ENCODE assay signal across 8 mouse cellular contexts in genomic region chr5:32611341-32611961, GRCm38 (mm10). TPM values are rescaled to one million over a fixed set of nuclear protein-coding genes. Genes with fewer than 3 reads are reported as not detected.
DNase-seq lines count a peak whose midpoint lies in the region; ATAC-seq and TF ChIP-seq lines count a peak whose summit lies in the region.

No protein-coding gene starts in this region.

- peak overlapping the region; percentile 88 for H3K4me2 ChIP-seq in forebrain, embryonic 15.5 days (replicated peaks)
- H3K4me2 ChIP-seq in intestine, embryonic 15.5 days (replicated peaks): peak overlapping the region; percentile 71
- H3K4me2 ChIP-seq in lung, embryonic 16.5 days (ENCODE audit: low read depth, low read length): peak overlapping the region; percentile 80

- H3K4me3 ChIP-seq in forebrain, embryonic 15.5 days: peak overlapping the region; percentile 91
- peak overlapping the region; percentile 92 for H3K4me3 ChIP-seq in intestine, embryonic 15.5 days (replicated peaks)
- peak overlapping the region; percentile 96 for H3K4me3 ChIP-seq in lung, embryonic 16.5 days (ENCODE audit: low read length)

- under 1% methylated on average over 47 of the region's 54 CpGs for WGBS in forebrain, embryonic 15.5 days
- WGBS in intestine, embryonic 15.5 days: under 1% methylated on average over 53 of the region's 54 CpGs
- WGBS in lung, embryonic 16.5 days: under 1% methylated on average over 28 of the region's 54 CpGs

- peak overlapping the region; percentile 86 for H3K27ac ChIP-seq in forebrain, embryonic 15.5 days (replicated peaks)
- peak overlapping the region; percentile 86 for H3K27ac ChIP-seq in intestine, embryonic 15.5 days
- H3K27ac ChIP-seq in lung, embryonic 16.5 days (ENCODE audit: low read length): peak overlapping the region; percentile 94

- no peak for TF ChIP-seq CTCF in brain, embryonic 14.5 days (IDR thresholded peaks at IDR 0.05; ENCODE audit: borderline replicate concordance, extremely low read depth, insufficient read depth, insufficient read length)

- no peaks in the 10 kb centered on the region for H3K9me3 ChIP-seq in forebrain, embryonic 15.5 days
- no peaks in the 10 kb centered on the region for H3K9me3 ChIP-seq in intestine, embryonic 15.5 days
- no peaks in the 10 kb centered on the region for H3K9me3 ChIP-seq in lung, embryonic 16.5 days (ENCODE audit: control insufficient read depth, low read length)

- intact Hi-C loops in left cerebral cortex, postnatal 36 days (cut with DNase I): no loop called here

- H3K27me3 ChIP-seq in forebrain, embryonic 15.5 days: no peaks in the 10 kb centered on the region
- H3K27me3 ChIP-seq in intestine, embryonic 15.5 days (replicated peaks): no peaks in the 10 kb centered on the region
- H3K27me3 ChIP-seq in lung, embryonic 16.5 days (ENCODE audit: control insufficient read depth, insufficient read depth, low read depth, low read length): no peaks in the 10 kb centered on the region

- peak overlapping the region; percentile 94 for H3K9ac ChIP-seq in forebrain, embryonic 15.5 days (replicated peaks)
- peak overlapping the region; percentile 91 for H3K9ac ChIP-seq in intestine, embryonic 15.5 days
- peak overlapping the region; percentile 94 for H3K9ac ChIP-seq in lung, embryonic 16.5 days (ENCODE audit: low read length)

- ATAC-seq in forebrain, embryonic 15.5 days (replicated peaks): peak; percentile 53
- ATAC-seq in intestine, embryonic 15.5 days: peak; percentile 78
- peak; percentile 75 for ATAC-seq in lung, embryonic 16.5 days (ENCODE audit: low read depth)

- TF ChIP-seq POLR2A in brain, embryonic 14.5 days (IDR thresholded peaks at IDR 0.05; ENCODE audit: borderline replicate concordance, extremely low read depth, insufficient read depth, insufficient read length, poor library complexity, severe bottlenecking): no peak

- peak; percentile 3 to 18 for DNase-seq in left cerebral cortex, adult 18-20 months (ENCODE audit: low spot score in 2 of 2)
- DNase-seq in left cerebral cortex, postnatal 36 days (ENCODE audit: low spot score in 2 of 2): no peak
- DNase-seq in brain, embryonic 14.5 days (ENCODE audit: low read depth): peak; percentile 60
- DNase-seq in right cerebral cortex, postnatal 4 days: peak; percentile 35
- DNase-seq in cerebellum, adult 8-10 months: no peak

- no peaks in the 10 kb centered on the region for H3K36me3 ChIP-seq in forebrain, embryonic 15.5 days
- H3K36me3 ChIP-seq in intestine, embryonic 15.5 days: no peaks in the 10 kb centered on the region
- H3K36me3 ChIP-seq in lung, embryonic 16.5 days (ENCODE audit: control insufficient read depth, insufficient read depth, low read length): no peaks in the 10 kb centered on the region

- H3K4me1 ChIP-seq in forebrain, embryonic 15.5 days: peaks cover 31% of the 10 kb centered on the region
- H3K4me1 ChIP-seq in intestine, embryonic 15.5 days (replicated peaks): no peaks in the 10 kb centered on the region
- H3K4me1 ChIP-seq in lung, embryonic 16.5 days (replicated peaks; ENCODE audit: control insufficient read depth, insufficient read depth, low read length): peaks cover 14% of the 10 kb centered on the region

RNA-seq across cellular contexts. Expression of gene Yes1, which starts 0.5 kb away (rescaled TPM):
- 10 to 100 TPM; 11.4 to 12.5 TPM for total RNA-seq in left cerebral cortex, adult 18-20 months (2021)
- total RNA-seq in left cerebral cortex, postnatal 36 days (2021): 10 to 100 TPM; 11.8 to 13.5 TPM
- 6.4 and 10.3 TPM in 2 replicates for polyA plus RNA-seq in brain, embryonic 14.5 days (2012; rRNA removed)
- polyA plus RNA-seq in forebrain, embryonic 15.5 days (2015; fragmentation: Nextera tagmentation; extraction: Ambion mirVana): 23.3 and 23.7 TPM in 2 replicates
- polyA plus RNA-seq in intestine, embryonic 15.5 days (2015; fragmentation: Nextera tagmentation; extraction: Ambion mirVana): 31.5 and 35.4 TPM in 2 replicates
- 40.4 and 42.4 TPM in 2 replicates for polyA plus RNA-seq in lung, embryonic 16.5 days (2015; fragmentation: Nextera tagmentation; extraction: Ambion mirVana)

Comparison
In these comparisons a context has a peak if more than half of its experiments do, and no peak if none do; other contexts are left out.
1. DNase-seq: peak in left cerebral cortex, adult 18-20 months (2 of 2), brain, embryonic 14.5 days (single experiment) and right cerebral cortex, postnatal 4 days (single experiment); none in left cerebral cortex, postnatal 36 days (0 of 2) and cerebellum, adult 8-10 months (single experiment).
2. Peak in every context shown above with its lines, with median percentiles within 50 percentile points of each other: ATAC-seq, H3K27ac ChIP-seq, H3K4me2 ChIP-seq, H3K4me3 ChIP-seq and H3K9ac ChIP-seq.